Mouse (Mus musculus) thymus, adult 2 months (tissue): ENCODE results near the gene 2200002D01Rik.

Experiments
- CTCF ChIP-seq: fragments of 200-500 bp; IDR thresholded peaks from 2 replicates; pipeline ENCODE4 v1.5.1; 2012; ENCODE audit warnings: mild to moderate bottlenecking, control low read depth, low read length, moderate library complexity, borderline replicate concordance; ENCODE audit not compliant: control insufficient read depth, poor library complexity, insufficient read depth; ENCODE audit errors: extremely low read depth
- POLR2A ChIP-seq: fragments of 200-500 bp; IDR thresholded peaks from 2 replicates; pipeline ENCODE4 v1.6.1; 2012; ENCODE audit warnings: mild to moderate bottlenecking, low read length, control low read depth, moderate library complexity; ENCODE audit not compliant: control insufficient read depth, poor library complexity, insufficient read depth; ENCODE audit errors: extremely low read depth

GRCm38 (mm10) chr7:29232247-29233013 lies 15.8 kb downstream of the 2200002D01Rik start, which contains the start of gene Kcnk6:
- TF ChIP-seq CTCF (no peak), POLR2A (no peak)
